Mouse (Mus musculus) MEL (cell line): ENCODE measurements around the gene Narf. TPM values are rescaled to one million over a fixed set of nuclear protein-coding genes. Genes with fewer than 3 reads are reported as not detected.

ENCODE experiments used
- DNase-seq: peaks from one replicate; pipeline ENCODE4 v3.0.0; 2011; ENCODE audit warnings: low read depth, low spot score
- H3K27ac ChIP-seq: 2 replicates; pipeline ENCODE4 v1.5.1; 2012; ENCODE audit warnings: low read depth, mild to moderate bottlenecking, control low read depth, low read length, moderate library complexity; ENCODE audit not compliant: control insufficient read depth
- H3K27me3 ChIP-seq, 2 experiments: fragments of 150-350 bp in 1 of 2; sonication (generic) in 1 of 2; 2 replicates each; pipeline ENCODE4 v1.6.1; 2012; ENCODE audit warnings: low read length in 2 of 2, mild to moderate bottlenecking in 2 of 2, improper control_type of control experiment in 1 of 2, moderate library complexity in 1 of 2; ENCODE audit not compliant: insufficient read depth in 2 of 2, control insufficient read depth in 1 of 2
- H3K36me3 ChIP-seq, 2 experiments: 2 replicates each; pipeline ENCODE4 v1.6.1; 2012 to 2014; ENCODE audit warnings: low read length in 2 of 2, improper control_type of control experiment in 1 of 2, inconsistent platforms in 1 of 2, mild to moderate bottlenecking in 1 of 2; ENCODE audit not compliant: insufficient read depth in 2 of 2, control insufficient read depth in 1 of 2
- H3K4me1 ChIP-seq, 2 experiments: fragments of 150-350 bp in 1 of 2; sonication (generic) in 1 of 2; 2 replicates each; pipeline ENCODE4 v1.6.1; 2012; ENCODE audit warnings: low read length in 2 of 2, improper control_type of control experiment in 1 of 2, mild to moderate bottlenecking in 1 of 2; ENCODE audit not compliant: insufficient read depth in 2 of 2, control insufficient read depth in 1 of 2
- H3K4me3 ChIP-seq, 2 experiments: fragments of 150-350 bp in 1 of 2; sonication (generic) in 1 of 2; 2 replicates each; pipeline ENCODE4 v1.5.1; 2012; ENCODE audit warnings: low read depth in 2 of 2, low read length in 2 of 2, mild to moderate bottlenecking in 2 of 2, moderate library complexity in 2 of 2, control low read depth in 1 of 2, improper control_type of control experiment in 1 of 2; ENCODE audit not compliant: control insufficient read depth in 1 of 2, insufficient read depth in 1 of 2
- H3K79me2 ChIP-seq: 2 replicates; pipeline ENCODE4 v1.6.1; 2012; ENCODE audit warnings: mild to moderate bottlenecking, low read length, moderate library complexity; ENCODE audit not compliant: control insufficient read depth, poor library complexity, insufficient read depth
- H3K9ac ChIP-seq: 2 replicates; pipeline ENCODE4 v1.6.1; 2012; ENCODE audit warnings: low read depth, mild to moderate bottlenecking, control low read depth, low read length, moderate library complexity; ENCODE audit not compliant: control insufficient read depth, poor library complexity, severe bottlenecking
- H3K9me3 ChIP-seq: fragments of 150-350 bp; sonication (generic); replicated peaks from 2 replicates; pipeline ENCODE4 v1.6.1; 2012; ENCODE audit warnings: mild to moderate bottlenecking, low read length, improper control_type of control experiment, moderate library complexity; ENCODE audit not compliant: insufficient read depth
- BHLHE40 ChIP-seq: IDR thresholded peaks from 2 replicates; pipeline ENCODE4 v1.6.1; 2012; ENCODE audit warnings: low read depth, mild to moderate bottlenecking, inconsistent platforms, low read length, improper control_type of control experiment, borderline replicate concordance
- CHD1 ChIP-seq: IDR thresholded peaks from 2 replicates; pipeline ENCODE4 v1.6.1; 2012; ENCODE audit warnings: low read depth, mild to moderate bottlenecking, inconsistent platforms, low read length, improper control_type of control experiment
- CHD2 ChIP-seq: IDR thresholded peaks from 2 replicates; pipeline ENCODE4 v1.6.1; 2011; ENCODE audit warnings: low read length, improper control_type of control experiment
- CTCF ChIP-seq, 3 experiments: IDR thresholded peaks in 2 of 3; conservative IDR thresholded peaks in 1 of 3; 2 replicates each; pipeline ENCODE4 v1.5.1; 2011 to 2012; ENCODE audit warnings: low read length in 3 of 3, low read depth in 2 of 3, mild to moderate bottlenecking in 2 of 3, improper control_type of control experiment in 1 of 3, inconsistent platforms in 1 of 3, mixed read lengths in 1 of 3, moderate library complexity in 1 of 3; ENCODE audit not compliant: control insufficient read depth in 1 of 3, insufficient read depth in 1 of 3, poor library complexity in 1 of 3, severe bottlenecking in 1 of 3
- E2F4 ChIP-seq: IDR thresholded peaks from 2 replicates; pipeline ENCODE4 v1.6.1; 2011; ENCODE audit warnings: low read depth, low read length, improper control_type of control experiment, borderline replicate concordance
- ELF1 ChIP-seq: IDR thresholded peaks from 2 replicates; pipeline ENCODE4 v1.6.1; 2014; ENCODE audit warnings: low read depth, mild to moderate bottlenecking, inconsistent platforms, low read length, improper control_type of control experiment, moderate library complexity
- EP300 ChIP-seq, 2 experiments: IDR thresholded peaks; 2 replicates each; pipeline ENCODE4 v1.6.1; 2011; ENCODE audit warnings: improper control_type of control experiment in 2 of 2, low read length in 2 of 2, low read depth in 1 of 2, mild to moderate bottlenecking in 1 of 2
- ETS1 ChIP-seq: IDR thresholded peaks from 2 replicates; pipeline ENCODE4 v1.6.1; 2012; ENCODE audit warnings: low read depth, mild to moderate bottlenecking, inconsistent platforms, low read length, improper control_type of control experiment, moderate library complexity
- GABPA ChIP-seq: IDR thresholded peaks from 2 replicates; pipeline ENCODE4 v1.6.1; 2012; ENCODE audit warnings: low read depth, mild to moderate bottlenecking, inconsistent platforms, low read length, improper control_type of control experiment, moderate library complexity
- GATA1 ChIP-seq: IDR thresholded peaks from 2 replicates; pipeline ENCODE4 v1.6.1; 2011; ENCODE audit warnings: low read depth, low read length, improper control_type of control experiment
- HCFC1 ChIP-seq: IDR thresholded peaks from 2 replicates; pipeline ENCODE4 v1.6.1; 2012; ENCODE audit warnings: low read depth, mild to moderate bottlenecking, inconsistent platforms, low read length, improper control_type of control experiment, moderate library complexity
- MAFK ChIP-seq: IDR thresholded peaks from 2 replicates; pipeline ENCODE4 v1.6.1; 2011; ENCODE audit warnings: low read depth, mild to moderate bottlenecking, low read length, improper control_type of control experiment, borderline replicate concordance
- MAX ChIP-seq: IDR thresholded peaks from 2 replicates; pipeline ENCODE4 v1.6.1; 2011; ENCODE audit warnings: low read length, improper control_type of control experiment
- MAZ ChIP-seq: IDR thresholded peaks from 2 replicates; pipeline ENCODE4 v1.6.1; 2012; ENCODE audit warnings: low read depth, mild to moderate bottlenecking, inconsistent platforms, low read length, improper control_type of control experiment
- MEF2A ChIP-seq: IDR thresholded peaks from 2 replicates; pipeline ENCODE4 v1.6.1; 2014; ENCODE audit warnings: low read depth, mild to moderate bottlenecking, inconsistent platforms, low read length, improper control_type of control experiment; ENCODE audit not compliant: poor library complexity, insufficient replicate concordance, severe bottlenecking; ENCODE audit errors: extremely low read depth
- MYB ChIP-seq: IDR thresholded peaks from 2 replicates; pipeline ENCODE4 v1.6.1; 2011; ENCODE audit warnings: mild to moderate bottlenecking, low read depth, low read length, improper control_type of control experiment
- MYC ChIP-seq: IDR thresholded peaks from 2 replicates; pipeline ENCODE4 v1.6.1; 2011; ENCODE audit warnings: low read depth, mild to moderate bottlenecking, low read length, improper control_type of control experiment, moderate library complexity
- NELFE ChIP-seq: IDR thresholded peaks from 2 replicates; pipeline ENCODE4 v1.6.1; 2011; ENCODE audit warnings: low read depth, low read length, improper control_type of control experiment
- NRF1 ChIP-seq: IDR thresholded peaks from 2 replicates; pipeline ENCODE4 v1.6.1; 2014; ENCODE audit warnings: low read depth, mild to moderate bottlenecking, inconsistent platforms, low read length, improper control_type of control experiment, moderate library complexity; ENCODE audit not compliant: poor library complexity, insufficient read depth, severe bottlenecking
- POLR2A ChIP-seq, 2 experiments: IDR thresholded peaks; 2 replicates each; pipeline ENCODE4 v1.6.1; 2011 to 2012; ENCODE audit warnings: low read length in 2 of 2, mild to moderate bottlenecking in 2 of 2, control low read depth in 1 of 2, improper control_type of control experiment in 1 of 2, low read depth in 1 of 2, moderate library complexity in 1 of 2; ENCODE audit not compliant: control insufficient read depth in 1 of 2, insufficient read depth in 1 of 2, poor library complexity in 1 of 2
- POLR2AphosphoS2 ChIP-seq: IDR thresholded peaks from 2 replicates; pipeline ENCODE4 v1.6.1; 2011; ENCODE audit warnings: low read length, improper control_type of control experiment
- POLR2AphosphoS5 ChIP-seq: IDR thresholded peaks from 2 replicates; pipeline ENCODE4 v1.6.1; 2012; ENCODE audit warnings: low read depth, borderline replicate concordance, mild to moderate bottlenecking, inconsistent platforms, low read length, moderate library complexity, mixed read lengths
- RAD21 ChIP-seq: IDR thresholded peaks from 2 replicates; pipeline ENCODE4 v1.6.1; 2011; ENCODE audit warnings: mild to moderate bottlenecking, low read depth, low read length, improper control_type of control experiment
- RCOR1 ChIP-seq: IDR thresholded peaks from 2 replicates; pipeline ENCODE4 v1.6.1; 2012; ENCODE audit warnings: low read depth, mild to moderate bottlenecking, inconsistent platforms, low read length, improper control_type of control experiment
- SIN3A ChIP-seq: IDR thresholded peaks from 2 replicates; pipeline ENCODE4 v1.6.1; 2012; ENCODE audit warnings: low read length, improper control_type of control experiment, inconsistent platforms
- SMC3 ChIP-seq: IDR thresholded peaks from 2 replicates; pipeline ENCODE4 v1.6.1; 2011; ENCODE audit warnings: low read depth, low read length, improper control_type of control experiment
- TAL1 ChIP-seq: IDR thresholded peaks from 2 replicates; pipeline ENCODE4 v1.6.1; 2012; ENCODE audit warnings: mild to moderate bottlenecking, inconsistent platforms, low read length, moderate library complexity, mixed read lengths
- TBP ChIP-seq: IDR thresholded peaks from 2 replicates; pipeline ENCODE4 v1.8.0; 2011; ENCODE audit warnings: low read depth, low read length, improper control_type of control experiment
- TCF12 ChIP-seq: IDR thresholded peaks from 2 replicates; pipeline ENCODE4 v1.6.1; 2014; ENCODE audit warnings: low read depth, mild to moderate bottlenecking, inconsistent platforms, low read length, improper control_type of control experiment, moderate library complexity
- UBTF ChIP-seq: IDR thresholded peaks from 2 replicates; pipeline ENCODE4 v1.6.1; 2012; ENCODE audit warnings: low read depth, mild to moderate bottlenecking, inconsistent platforms, low read length, improper control_type of control experiment, moderate library complexity, borderline replicate concordance; ENCODE audit not compliant: insufficient read depth
- USF1 ChIP-seq: IDR thresholded peaks from 2 replicates; pipeline ENCODE4 v1.6.1; 2014; ENCODE audit warnings: low read depth, mild to moderate bottlenecking, inconsistent platforms, low read length, improper control_type of control experiment, moderate library complexity
- ZC3H11A ChIP-seq: IDR thresholded peaks from 2 replicates; pipeline ENCODE4 v1.6.1; 2012; ENCODE audit warnings: low read depth, mild to moderate bottlenecking, inconsistent platforms, low read length, improper control_type of control experiment
- ZMIZ1 ChIP-seq: IDR thresholded peaks from 2 replicates; pipeline ENCODE4 v1.6.1; 2012; ENCODE audit warnings: low read depth, mild to moderate bottlenecking, inconsistent platforms, low read length, improper control_type of control experiment, moderate library complexity
- ZNF384 ChIP-seq: IDR thresholded peaks from 2 replicates; pipeline ENCODE4 v1.6.1; 2012; ENCODE audit warnings: low read depth, mild to moderate bottlenecking, inconsistent platforms, low read length, improper control_type of control experiment
- polyA plus RNA-seq, 2 experiments: library from polyadenylated mRNA; stranded (reverse) in 1 of 2; unstranded in 1 of 2; fragments of >175 nt in 1 of 2; fragments of >200 nt in 1 of 2; gene quantifications; 2 replicates each; pipeline versions ENCODE4 v1.2.1 to v1.2.4; 2012; ENCODE audit warnings: low replicate concordance in 2 of 2, low read depth in 1 of 2; ENCODE audit not compliant: insufficient read length in 2 of 2, insufficient read depth in 1 of 2, missing spikeins in 1 of 2
- total RNA-seq: library from RNA; depleted of rRNA; stranded (reverse); fragments of 300-350 nt; gene quantifications from 2 replicates; pipeline ENCODE4 v1.2.3, GENCODE M21; 2012

Gene Narf
- total and polyA plus RNA-seq, 3 experiments = 31.9 to 44.9 TPM; not detected in 1

DNA sequence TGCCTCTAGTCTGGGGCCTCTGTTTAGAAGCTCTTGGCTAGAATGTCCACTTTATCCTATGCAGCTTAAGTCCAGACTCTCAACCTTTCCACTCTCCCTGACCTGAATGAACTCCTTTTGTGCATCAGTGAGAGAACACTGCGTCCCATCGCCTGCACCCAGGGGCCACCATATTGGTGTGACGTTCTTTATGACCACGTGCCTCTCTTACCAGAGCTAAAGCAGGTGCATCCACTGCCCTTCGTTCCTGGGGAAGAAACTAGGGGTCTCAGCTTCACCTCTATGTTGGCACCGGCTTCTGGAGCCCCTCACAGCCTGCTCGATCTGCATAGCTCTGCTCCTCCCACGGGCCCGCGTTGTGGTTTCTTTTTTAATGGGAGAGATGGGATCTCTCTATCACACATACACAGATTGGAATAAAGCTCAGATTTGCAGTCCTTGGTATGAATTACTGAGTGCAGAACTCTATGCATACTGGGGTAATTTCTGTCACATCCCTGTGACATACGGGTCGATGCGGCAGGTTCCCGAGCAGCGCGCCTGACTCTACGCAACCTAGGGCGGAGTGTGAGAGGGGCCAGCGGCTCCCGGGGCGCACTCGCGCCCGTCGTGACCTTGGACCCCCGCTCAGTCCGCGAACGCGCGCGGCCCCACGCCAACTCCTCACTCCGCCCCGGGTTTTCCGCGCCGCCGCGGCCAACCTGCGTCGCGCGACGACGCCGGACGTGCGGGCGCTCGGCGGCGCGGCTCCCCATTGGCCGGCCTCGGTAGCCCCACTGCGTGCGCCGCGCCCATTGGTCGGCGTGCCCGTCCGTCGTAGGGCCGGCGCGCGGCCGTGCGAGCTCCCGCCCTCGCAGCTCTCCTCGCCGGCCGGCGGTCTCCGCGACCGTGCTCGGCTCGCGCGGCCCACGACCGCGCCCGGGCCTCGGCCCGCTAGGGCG lies 22.4 kb downstream of the Narf start, which contains the start of gene Foxk2:
Gene Foxk2, plus strand, starts transcription at position 831 of the 941 bp plus-strand sequence.
- peak within 1 kb of the TSS; percentile 84 for H3K27ac ChIP-seq
- peak within 1 kb of the TSS; percentile 94 to 95 for H3K4me3 ChIP-seq
- peak within 1 kb of the TSS; percentile 96 for H3K9ac ChIP-seq
- peak; percentile 94 for DNase-seq
- peaks cover 9 to 20% of the 10 kb centered on the region in 2 experiments for H3K36me3 ChIP-seq
- H3K79me2 ChIP-seq = peaks cover 44% of the 10 kb centered on the region
- H3K9me3 ChIP-seq = no peaks in the 10 kb centered on the region
- H3K4me1 ChIP-seq = peaks cover 5 to 12% of the 10 kb centered on the region in 2 experiments
- H3K27me3 ChIP-seq = no peaks in the 10 kb centered on the region
- TF ChIP-seq UBTF (no peak), MEF2A (no peak), MYB (no peak), SMC3 (no peak), MYC (peak; percentile 94), TCF12 (peak; percentile 65; the same call in 1 of the 2 replicates), GATA1 (no peak), ELF1 (no peak), E2F4 (no peak), ZC3H11A (no peak), HCFC1 (peak; percentile 80), CTCF (IDR thresholded peaks at IDR 0.05 in 2 of 3, conservative IDR thresholded peaks at IDR 0.05 in 1 of 3; ENCODE audit: control insufficient read depth in 1 of 3, insufficient read depth in 1 of 3, low read depth in 2 of 3, low read length in 3 of 3, poor library complexity in 1 of 3, severe bottlenecking in 1 of 3) (0 out of 6 replicates have a peak, but pooled peaks of 1 of the 3 experiments have one; percentile 0), CHD1 (0 out of 2 replicates have a peak, but pooled peaks have one; percentile 56), MAFK (no peak), POLR2AphosphoS2 (peak; percentile 73), EP300 (IDR thresholded peaks at IDR 0.05; ENCODE audit: low read depth in 1 of 2, low read length in 2 of 2) (0 out of 4 replicates have a peak, but pooled peaks of 1 of the 2 experiments have one; percentile 11), ZNF384 (no peak), TAL1 (no peak), POLR2A (IDR thresholded peaks at IDR 0.05; ENCODE audit: control insufficient read depth in 1 of 2, insufficient read depth in 1 of 2, low read depth in 1 of 2, low read length in 2 of 2, poor library complexity in 1 of 2) (peak; percentile 49 to 76), MAZ (peak; percentile 86; the same call in 1 of the 2 replicates), ZMIZ1 (peak; percentile 80; the same call in 1 of the 2 replicates), GABPA (no peak), ETS1 (0 out of 2 replicates have a peak, but pooled peaks have one; percentile 36), CHD2 (no peak; the same call in 1 of the 2 replicates), NELFE (peak; percentile 69), NRF1 (no peak), TBP (peak; percentile 20; the same call in 1 of the 2 replicates), SIN3A (peak; percentile 78), RCOR1 (peak; percentile 90), USF1 (peak; percentile 88), RAD21 (no peak), BHLHE40 (0 out of 2 replicates have a peak, but pooled peaks have one; percentile 5), MAX (peak; percentile 91), POLR2AphosphoS5 (no peak; the same call in 1 of the 2 replicates)
